Mouse (Mus musculus) cerebellum, adult 9-11 months (tissue): Measurements from ENCODE around the gene Dock2.

ENCODE experiments used
- DNase-seq: peaks from one replicate; pipeline ENCODE4 v3.0.0; 2022

Gene Dock2

GRCm38 (mm10) chr11:34343742-34344307 is 439.9 kb downstream of the Dock2 start:
- DNase-seq: no peak

DNA sequence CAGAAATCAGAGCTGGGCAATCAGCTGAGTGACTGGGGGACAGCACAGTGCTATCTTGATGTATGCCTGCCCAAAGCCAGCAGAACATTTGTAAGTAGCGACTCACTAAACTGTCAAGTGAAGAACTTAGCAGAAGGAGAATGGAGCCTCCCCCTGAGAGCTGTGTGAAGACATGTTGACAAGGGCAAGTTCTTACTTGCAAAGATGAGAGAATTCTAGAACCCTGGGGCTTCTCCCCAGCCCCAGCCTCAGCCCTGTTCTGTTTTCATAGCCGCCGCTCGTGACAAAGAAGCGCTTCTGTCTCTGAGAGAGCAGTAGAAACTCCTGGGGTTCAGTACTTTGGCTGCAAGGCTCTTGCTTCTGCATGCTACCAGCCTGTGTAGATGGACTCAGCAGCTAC is 444.0 kb downstream of the Dock2 start:
- DNase-seq: no peak

DNA sequence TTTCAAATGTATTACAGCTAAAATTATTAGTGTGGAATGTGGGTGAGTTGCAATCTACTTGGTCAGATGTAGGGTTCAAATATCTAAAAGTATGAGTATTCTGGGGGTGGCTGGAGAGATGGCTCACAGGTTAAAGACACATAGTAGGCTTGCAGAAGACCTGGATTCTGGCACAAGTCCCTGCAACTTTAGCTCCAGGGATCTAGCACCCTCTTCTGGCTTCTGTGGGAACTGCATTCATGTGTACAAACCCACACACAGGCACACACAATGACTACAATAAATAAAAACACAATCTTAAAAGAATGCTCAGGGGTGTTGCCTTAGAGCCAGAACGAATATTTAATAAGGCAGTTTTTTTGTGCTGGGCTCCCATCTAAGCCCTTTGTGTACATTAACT is 445.8 kb downstream of the Dock2 start:
- no peak for DNase-seq

DNA sequence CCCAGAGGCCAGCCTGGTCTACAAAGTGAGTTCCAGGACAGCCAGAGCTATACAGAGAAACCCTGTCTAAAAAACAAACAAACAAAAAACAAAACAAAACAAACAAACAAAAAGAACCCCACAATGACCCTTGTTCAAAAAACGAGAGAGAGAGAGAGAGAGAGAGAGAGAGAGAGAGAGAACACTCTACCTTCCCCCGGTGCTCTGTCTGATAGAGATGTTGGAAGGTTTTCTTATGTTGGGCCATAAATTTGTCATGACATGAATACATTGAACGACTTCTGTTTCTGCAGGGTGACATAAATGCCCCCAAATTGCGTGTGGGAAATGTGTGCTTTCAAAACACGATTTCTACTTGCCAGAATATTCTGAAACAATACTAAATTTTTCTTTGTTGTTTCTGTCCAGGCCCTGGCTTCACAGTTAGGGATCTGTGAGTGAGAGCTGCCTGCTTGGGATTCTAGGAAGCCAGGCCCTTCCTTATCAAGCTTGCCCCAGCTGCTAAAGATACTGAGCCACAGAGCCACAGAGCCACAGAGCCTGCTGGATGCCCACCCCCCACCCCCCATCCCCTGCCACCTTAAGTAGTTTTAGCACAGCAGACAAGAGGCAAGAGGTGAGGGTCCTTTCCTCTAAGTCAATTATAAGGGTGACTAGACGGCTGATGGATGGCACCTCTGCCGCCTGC is 451.2 kb downstream of the Dock2 start:
- no peak for DNase-seq

GRCm38 (mm10) chr11:34323664-34324063 is 460.0 kb downstream of the Dock2 start:
- DNase-seq: no peak

DNA sequence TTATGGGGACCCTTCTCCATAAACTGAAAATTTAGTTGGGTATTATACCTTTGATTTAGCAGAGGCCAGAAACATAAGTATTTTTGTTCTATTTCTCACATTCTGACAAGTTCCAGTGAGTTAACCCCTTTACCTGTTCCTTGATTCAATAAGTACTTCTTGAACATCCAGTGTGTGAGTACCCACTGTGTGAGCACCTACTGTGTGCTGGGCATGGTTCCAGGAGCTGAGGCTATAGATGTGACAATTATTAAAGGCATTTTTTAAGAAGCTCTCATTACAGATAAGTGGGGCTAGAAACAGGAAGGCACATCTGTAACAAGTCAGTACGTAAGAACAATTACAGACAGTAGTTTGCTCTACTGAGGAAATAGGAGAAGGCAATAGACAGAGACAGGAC is 464.4 kb downstream of the Dock2 start:
- no peak for DNase-seq

DNA sequence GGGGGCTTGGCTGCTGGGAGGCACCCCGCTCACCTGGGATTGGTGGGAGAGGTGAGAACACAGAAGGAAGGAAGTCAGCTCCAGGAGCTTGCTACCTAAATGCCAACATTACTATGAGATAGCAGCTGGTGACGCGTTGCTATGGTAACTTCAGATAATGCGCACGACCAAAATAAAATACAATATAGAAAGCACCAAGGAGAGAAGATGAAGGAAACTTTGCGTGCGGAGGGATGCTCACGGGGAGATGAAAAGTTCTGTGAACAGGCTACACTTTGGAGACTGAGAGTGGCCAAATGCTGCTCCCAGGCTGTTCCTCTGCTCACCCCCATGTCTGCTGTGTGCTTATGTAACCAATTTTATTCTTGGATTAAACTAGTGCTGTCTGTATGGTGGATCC is 466.7 kb downstream of the Dock2 start:
- DNase-seq: no peak

- DNase-seq: no peak
These were observed 467.5 kb downstream of the Dock2 start for GRCm38 (mm10) chr11:34316176-34316575.

GRCm38 (mm10) chr11:34315383-34315782 is 468.3 kb downstream of the Dock2 start:
- no peak for DNase-seq

GRCm38 (mm10) chr11:34314534-34315379 is 468.9 kb downstream of the Dock2 start, which contains the start of gene Fam196b:
Gene Fam196b, plus strand, starts transcription at chr11:34314822.
- DNase-seq: peak; percentile 9

GRCm38 (mm10) chr11:34312208-34312607 is 471.5 kb downstream of the Dock2 start:
- no peak for DNase-seq

- DNase-seq: no peak
These were observed 472.0 kb downstream of the Dock2 start for GRCm38 (mm10) chr11:34311717-34312116.

DNA sequence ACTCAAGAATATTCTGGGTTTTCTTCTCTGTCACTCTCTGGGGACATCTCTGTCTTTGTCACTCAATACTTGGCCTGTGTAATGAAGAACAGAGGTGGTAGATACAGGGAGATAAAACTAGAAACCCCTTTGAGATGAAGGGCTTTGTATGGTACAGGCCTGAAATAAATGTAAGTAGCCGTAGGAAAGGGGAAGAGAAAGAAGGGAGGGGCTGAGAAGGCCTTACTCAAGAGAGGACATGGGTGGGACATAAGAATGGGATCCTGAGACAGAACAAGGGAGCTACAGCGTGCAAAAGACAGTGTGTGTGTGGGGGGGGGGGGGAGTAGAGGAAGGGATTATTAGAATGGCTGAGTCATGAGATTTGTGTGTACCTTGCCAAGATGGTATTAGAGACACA is 474.3 kb downstream of the Dock2 start:
- no peak for DNase-seq

GRCm38 (mm10) chr11:34308731-34309130 is 475.0 kb downstream of the Dock2 start:
- DNase-seq: no peak

GRCm38 (mm10) chr11:34306231-34306630 is 477.5 kb downstream of the Dock2 start:
- no peak for DNase-seq

DNA sequence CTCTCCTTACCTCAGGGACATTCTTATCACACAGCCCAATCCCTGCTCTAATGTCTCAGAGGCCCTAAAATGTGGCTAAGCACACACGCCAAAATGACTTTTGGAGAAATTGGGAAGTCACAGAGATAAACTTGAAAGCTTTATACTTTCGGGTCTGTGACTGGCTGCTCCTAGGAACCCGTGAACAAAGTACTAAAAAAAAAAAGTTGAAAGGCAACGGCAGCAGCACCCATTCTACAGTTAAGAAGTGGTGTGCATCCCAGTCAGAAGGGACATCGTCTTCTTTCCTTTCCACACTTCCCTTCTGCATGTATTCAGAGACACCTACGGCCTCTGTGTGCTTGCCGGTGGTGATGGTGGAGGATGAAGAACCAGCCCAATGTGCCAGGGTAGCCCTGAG is 483.6 kb downstream of the Dock2 start:
- DNase-seq: no peak

GRCm38 (mm10) chr11:34299550-34299949 is 484.1 kb downstream of the Dock2 start:
- no peak for DNase-seq

DNA sequence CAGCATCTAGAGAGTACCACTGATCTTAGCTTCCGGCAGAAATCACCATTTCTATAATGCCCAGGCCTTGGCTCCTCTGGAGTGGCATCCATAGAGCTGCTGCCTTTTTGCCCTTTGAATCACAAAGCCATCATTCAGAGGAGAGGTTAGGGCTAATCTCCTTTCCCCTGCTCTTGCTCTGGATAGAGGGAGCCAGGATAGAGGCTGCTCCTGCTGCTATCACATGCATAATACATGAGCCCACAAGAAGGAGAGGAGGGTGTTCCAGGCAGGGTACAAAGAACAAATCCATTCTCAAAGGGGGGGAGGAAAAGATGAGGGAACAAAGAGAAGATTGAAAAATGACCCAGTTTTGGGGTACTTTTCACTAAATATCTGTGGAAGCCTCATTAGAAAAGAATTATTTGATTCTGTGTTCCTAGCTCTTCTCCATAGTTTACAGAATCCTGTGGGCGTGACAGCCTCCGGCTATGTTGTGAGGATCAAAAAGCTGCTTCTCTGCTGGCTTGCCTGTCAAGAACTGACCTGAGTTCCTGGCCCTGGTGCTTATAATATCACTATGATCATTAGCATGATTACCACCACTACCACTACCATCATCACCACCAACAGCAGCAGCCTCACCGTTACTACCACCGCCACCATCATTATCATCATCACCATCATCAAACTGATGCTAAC is 485.9 kb downstream of the Dock2 start:
- DNase-seq: no peak

- no peak for DNase-seq
These were observed 492.4 kb downstream of the Dock2 start for GRCm38 (mm10) chr11:34291304-34291703.

DNA sequence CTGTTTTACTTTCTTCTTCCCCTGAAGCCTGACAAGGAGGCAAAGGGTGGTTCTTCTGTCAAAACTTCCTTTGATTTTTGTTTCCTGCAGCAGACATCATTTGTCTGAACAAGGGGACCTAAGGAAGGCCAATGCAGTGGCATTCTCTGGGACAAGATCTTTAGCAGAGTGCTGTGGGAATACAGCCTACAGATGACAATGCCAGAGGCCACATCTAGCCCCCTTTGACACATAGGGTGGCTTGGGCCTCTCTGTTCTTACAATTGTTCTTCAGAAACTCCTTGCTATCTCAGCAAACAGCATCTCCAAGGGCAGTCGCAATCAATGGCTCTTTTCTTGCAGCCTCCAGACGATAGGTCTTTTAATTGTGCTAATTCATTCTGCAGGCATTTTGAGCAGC is 493.0 kb downstream of the Dock2 start:
- no peak for DNase-seq

DNA sequence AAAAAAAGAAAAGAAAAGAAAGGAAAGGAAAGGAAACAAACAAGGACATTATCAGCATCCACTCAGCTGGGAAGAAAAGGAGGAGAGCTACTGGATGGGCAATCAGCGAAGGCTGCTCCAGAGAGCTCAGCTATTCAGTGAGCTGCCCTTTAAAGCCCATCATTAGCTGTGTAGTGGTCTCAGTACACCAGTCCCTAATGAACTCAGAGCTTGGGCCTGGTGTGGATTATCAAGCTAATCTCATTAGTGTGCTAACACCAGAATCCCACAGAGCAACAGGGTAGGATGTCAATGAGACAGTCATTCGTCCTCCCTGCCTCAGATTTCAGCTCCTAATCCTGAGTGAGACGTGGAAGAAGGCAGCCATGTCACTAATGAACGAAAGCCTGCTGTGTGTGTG is 493.4 kb downstream of the Dock2 start:
- no peak for DNase-seq

DNA sequence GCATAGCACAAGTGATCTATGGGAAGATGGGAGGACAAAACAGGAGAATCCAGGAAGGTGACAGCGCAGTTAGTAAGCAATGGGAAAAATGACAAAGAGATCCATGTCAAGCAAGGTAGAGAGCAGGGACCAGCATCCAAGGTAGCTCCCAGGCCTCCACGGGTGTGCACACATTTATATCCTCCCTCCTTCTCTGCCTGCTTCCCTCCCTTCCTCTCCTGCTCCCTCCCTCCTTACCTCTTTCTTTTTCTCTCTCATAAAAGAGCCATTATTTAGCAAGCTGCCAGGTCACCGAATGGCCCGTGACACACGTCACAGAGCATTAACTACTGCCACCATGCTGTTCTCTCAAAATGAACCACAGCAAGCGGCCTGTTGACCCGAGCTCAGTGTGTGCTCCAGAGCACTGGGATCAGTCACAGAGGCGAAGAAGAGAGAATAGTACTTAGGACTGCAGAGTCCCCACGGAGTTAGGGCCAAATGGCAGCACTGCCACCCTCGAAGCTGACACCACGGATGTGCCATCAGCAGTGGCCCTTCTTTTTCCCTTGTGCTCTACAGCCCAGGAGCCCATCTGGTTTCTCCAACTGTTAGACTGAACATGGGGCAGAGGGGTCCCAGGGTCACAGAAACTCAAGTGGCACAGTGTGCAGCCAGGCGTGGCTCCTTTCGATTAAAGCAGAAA is 499.4 kb downstream of the Dock2 start:
- no peak for DNase-seq

DNA sequence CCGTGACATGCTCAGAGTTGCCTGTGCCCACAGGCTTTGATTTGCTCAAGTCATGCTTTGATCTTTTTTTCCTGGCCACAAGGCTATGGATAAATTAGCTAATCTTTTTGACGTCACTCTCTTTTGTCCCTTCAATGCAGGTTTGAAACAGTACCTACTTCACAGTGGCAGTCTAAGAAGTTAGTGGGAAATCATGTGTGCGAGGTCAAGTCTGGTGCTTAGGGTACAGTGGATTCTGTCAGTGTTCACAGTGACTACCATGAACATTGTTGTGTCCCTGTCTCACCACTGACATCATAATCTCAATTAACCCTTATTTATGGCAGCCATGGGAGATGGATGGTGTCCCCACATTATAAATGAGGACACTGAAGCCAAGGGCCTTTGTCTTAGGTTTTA is 506.6 kb downstream of the Dock2 start:
- DNase-seq: no peak
